Mouse (Mus musculus) olfactory bulb, adult 2 months (tissue): ENCODE results near the gene Slc38a10.

ENCODE experiments used
- CTCF ChIP-seq: fragments of 200-500 bp; IDR thresholded peaks from 2 replicates; pipeline ENCODE4 v1.5.1; 2012; ENCODE audit warnings: low read depth, mild to moderate bottlenecking, low read length, moderate library complexity; ENCODE audit not compliant: insufficient read depth
- POLR2A ChIP-seq: fragments of 200-500 bp; IDR thresholded peaks from 2 replicates; pipeline ENCODE4 v1.6.1; 2012; ENCODE audit warnings: mild to moderate bottlenecking, low read depth, low read length, moderate library complexity; ENCODE audit not compliant: insufficient read depth

DNA sequence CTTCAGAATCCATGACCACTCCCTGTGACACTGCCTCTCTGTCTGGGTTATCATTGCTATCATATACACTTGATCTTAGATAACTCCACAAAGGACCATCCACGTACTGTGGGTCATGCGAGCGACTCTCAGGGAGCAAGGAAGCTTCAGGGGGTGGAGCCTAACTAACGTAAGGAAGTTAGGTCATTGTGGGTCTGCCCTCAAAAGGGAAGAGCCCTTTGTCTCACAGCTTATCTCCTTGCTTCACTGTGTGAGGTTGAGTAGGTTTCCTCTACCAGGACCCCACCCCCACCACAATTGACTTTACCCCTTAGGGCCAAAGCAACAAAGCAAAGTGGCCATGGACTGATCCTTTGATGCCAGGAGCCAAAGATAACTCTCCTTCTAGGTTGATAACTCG lies 7.7 kb upstream of the Slc38a10 start:
- TF ChIP-seq CTCF, result no peak
- TF ChIP-seq POLR2A, result no peak
